Mouse (Mus musculus) heart, embryonic 11.5 days (tissue): ENCODE data around the gene Etl4. TPM values are rescaled to one million over a fixed set of nuclear protein-coding genes. Genes with fewer than 3 reads are reported as not detected.

Experiments used
- ATAC-seq: fragments of 200-750 bp; cut with Nextera tagmentation; replicated peaks from 2 replicates; pipeline ENCODE4 v1.8.0; 2017; ENCODE audit warnings: moderate library complexity; ENCODE audit not compliant: insufficient number of reproducible peaks, low FRiP score, low TSS enrichment
- H3K27ac ChIP-seq: fragments of 300-500 bp; sonication (generic); 2 replicates; pipeline ENCODE4 v1.5.1; 2014; ENCODE audit warnings: mild to moderate bottlenecking, low read depth, low read length
- H3K27me3 ChIP-seq: fragments of 300-500 bp; sonication (generic); 2 replicates; pipeline ENCODE4 v1.6.1; 2014; ENCODE audit warnings: mild to moderate bottlenecking, low read length, mixed read lengths; ENCODE audit not compliant: control insufficient read depth, insufficient read depth
- H3K36me3 ChIP-seq: fragments of 300-500 bp; sonication (generic); 2 replicates; pipeline ENCODE4 v1.6.1; 2014; ENCODE audit warnings: mild to moderate bottlenecking, low read length, moderate library complexity, mixed read lengths; ENCODE audit not compliant: control insufficient read depth, insufficient read depth
- H3K4me1 ChIP-seq: fragments of 300-500 bp; sonication (generic); 2 replicates; pipeline ENCODE4 v1.6.1; 2014; ENCODE audit warnings: low read length; ENCODE audit not compliant: control insufficient read depth, insufficient read depth
- H3K4me2 ChIP-seq: fragments of 300-500 bp; sonication (generic); 2 replicates; pipeline ENCODE4 v1.6.1; 2014; ENCODE audit warnings: mild to moderate bottlenecking, moderate library complexity
- H3K4me3 ChIP-seq: fragments of 300-500 bp; sonication (generic); 2 replicates; pipeline ENCODE4 v1.5.1; 2014; ENCODE audit warnings: low read depth, low read length
- H3K9ac ChIP-seq: fragments of 300-500 bp; sonication (generic); 2 replicates; pipeline ENCODE4 v1.6.1; 2014; ENCODE audit warnings: mild to moderate bottlenecking, low read depth, low read length, moderate library complexity
- H3K9me3 ChIP-seq: fragments of 300-500 bp; sonication (generic); replicated peaks from 2 replicates; pipeline ENCODE4 v1.6.1; 2016; ENCODE audit warnings: low read length; ENCODE audit not compliant: control insufficient read depth
- WGBS: fragments of 180-500 bp; shearing (Covaris S2); extraction: QIAGEN DNeasy Blood & Tissue Kit; methylation state at CpG from one replicate; pipeline ENCODE4 v1.1.7; 2014; ENCODE audit not compliant: insufficient replicate concordance; 5-methylcytosine and 5-hydroxymethylcytosine counted together
- polyA plus RNA-seq: library from polyadenylated mRNA; unstranded; fragments of >200 nt; fragmentation: Nextera tagmentation; extraction: Ambion mirVana; gene quantifications from 2 replicates; pipeline ENCODE4 v1.2.1, GENCODE M21; 2014

Etl4 gene
- polyA plus RNA-seq = 12.3 and 12.4 TPM in 2 replicates

- whole genome bisulfite sequencing = under 1% methylated on average over 37 of the region's 37 CpGs
- Histone ChIP-seq H3K4me1 (no peaks in the 10 kb centered on the region), H3K27ac (no peak within 1 kb of the TSS), H3K9ac (no peak within 1 kb of the TSS), H3K9me3 (no peaks in the 10 kb centered on the region), H3K4me3 (peak within 1 kb of the TSS; percentile 43), H3K36me3 (no peaks in the 10 kb centered on the region), H3K27me3 (peaks cover 30% of the 10 kb centered on the region), H3K4me2 (peak within 1 kb of the TSS; percentile 72)
- peak; percentile 61; the same call in 1 of the 2 replicates for ATAC-seq
These were observed at the start of gene Etl4 for GRCm38 (mm10) chr2:19909171-19909899. Gene Etl4 (plus strand): TSS chr2:19909780.

- H3K9me3 ChIP-seq = no peaks in the 10 kb centered on the region
- no peak for ATAC-seq
- H3K4me2 ChIP-seq = no peak overlapping the region
- no peaks in the 10 kb centered on the region for H3K27me3 ChIP-seq
- H3K9ac ChIP-seq = no peak overlapping the region
- H3K4me3 ChIP-seq = no peak overlapping the region
- no peak overlapping the region for H3K27ac ChIP-seq
- H3K4me1 ChIP-seq = no peaks in the 10 kb centered on the region
- H3K36me3 ChIP-seq = no peaks in the 10 kb centered on the region
These were observed 40.4 kb upstream of the Etl4 start for GRCm38 (mm10) chr2:19869167-19869566.

GRCm38 (mm10) chr2:19871881-19872280, 37.7 kb upstream of the Etl4 start:
- Histone ChIP-seq H3K4me1 (no peaks in the 10 kb centered on the region), H3K27ac (no peak overlapping the region), H3K9ac (no peak overlapping the region), H3K27me3 (no peaks in the 10 kb centered on the region), H3K9me3 (no peaks in the 10 kb centered on the region), H3K4me3 (no peak overlapping the region), H3K4me2 (no peak overlapping the region), H3K36me3 (no peaks in the 10 kb centered on the region)
- WGBS = 90% methylated on average over 1 of the region's 1 CpGs
- ATAC-seq = no peak

DNA sequence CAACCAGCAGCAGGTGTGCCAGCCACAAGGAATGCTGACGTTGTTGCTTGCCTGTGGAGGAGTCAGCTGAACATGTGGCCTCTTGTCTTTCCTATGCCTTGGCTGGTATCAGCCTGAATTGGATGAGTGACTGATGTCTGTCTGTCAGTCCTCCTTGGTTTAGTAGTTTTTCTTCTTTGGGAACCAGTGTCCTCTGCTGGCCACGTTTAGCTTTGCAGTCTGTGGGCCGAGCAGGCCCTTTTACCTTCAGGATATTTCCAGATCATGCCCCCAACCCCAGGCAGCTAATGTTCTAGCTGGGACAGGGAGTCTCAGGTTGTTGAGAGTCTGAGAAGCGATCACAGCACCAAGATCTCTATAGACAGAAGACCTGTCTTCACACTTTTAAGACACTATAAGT, 18.7 kb upstream of the Etl4 start:
- no peak for ATAC-seq

DNA sequence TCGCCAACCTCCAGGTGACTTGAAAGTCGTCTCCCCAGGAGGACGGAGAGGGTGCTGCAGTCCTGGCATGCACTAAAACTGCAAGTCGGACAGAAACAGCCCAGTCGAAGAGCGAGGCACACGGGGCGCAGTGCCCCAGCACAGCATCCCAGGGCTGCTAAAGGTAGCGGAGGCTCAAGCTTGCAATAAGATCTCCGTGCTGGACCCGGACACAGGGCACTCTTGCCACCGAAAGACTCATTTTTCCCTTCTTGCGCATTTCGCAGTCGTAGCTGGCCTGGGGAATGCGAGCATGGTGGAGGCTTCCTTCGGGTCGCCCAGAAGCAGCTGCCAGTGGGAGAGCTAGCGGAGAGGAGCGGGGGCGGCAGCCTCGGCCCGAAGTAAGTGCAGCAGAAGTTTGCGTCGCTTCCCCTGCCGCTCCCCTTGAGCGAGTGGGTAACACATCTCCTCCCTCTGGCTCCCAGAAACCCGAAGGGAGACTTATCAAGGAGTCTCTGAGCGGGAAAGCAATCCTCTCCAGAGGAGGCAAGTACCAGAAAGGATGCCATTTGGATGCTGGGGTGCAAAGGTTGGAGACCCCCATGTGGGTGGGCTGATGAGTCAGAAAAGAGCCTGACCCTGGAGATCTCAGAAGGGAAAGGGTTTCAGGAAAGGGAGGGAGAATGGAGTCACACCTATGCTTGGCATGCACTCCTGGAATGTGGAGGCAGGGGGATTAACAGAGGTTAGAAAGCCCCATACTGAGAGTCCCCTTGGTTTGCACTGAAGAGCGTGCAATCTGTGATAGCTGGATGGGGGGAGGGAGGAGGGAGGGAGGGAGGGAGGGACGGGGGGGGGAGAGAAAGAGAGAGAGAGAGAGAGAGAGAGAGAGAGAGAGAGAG, 560 bp downstream of the Etl4 start:
- Histone ChIP-seq H3K9me3 (no peaks in the 10 kb centered on the region), H3K9ac (no peak overlapping the region), H3K4me3 (peak overlapping the region; percentile 43), H3K27ac (no peak overlapping the region), H3K4me2 (peak overlapping the region; percentile 72), H3K36me3 (no peaks in the 10 kb centered on the region), H3K27me3 (peaks cover 30% of the 10 kb centered on the region), H3K4me1 (no peaks in the 10 kb centered on the region)
- WGBS = under 1% methylated on average over 29 of the region's 31 CpGs
- no peak for ATAC-seq

More for the DNA sequence above, 18.7 kb upstream of the Etl4 start:
- WGBS = 30% methylated on average over 4 of the region's 4 CpGs
- Histone ChIP-seq H3K4me1 (no peaks in the 10 kb centered on the region), H3K36me3 (no peaks in the 10 kb centered on the region), H3K9ac (no peak overlapping the region), H3K4me2 (no peak overlapping the region), H3K27me3 (no peaks in the 10 kb centered on the region), H3K27ac (no peak overlapping the region), H3K4me3 (no peak overlapping the region), H3K9me3 (no peaks in the 10 kb centered on the region)

DNA sequence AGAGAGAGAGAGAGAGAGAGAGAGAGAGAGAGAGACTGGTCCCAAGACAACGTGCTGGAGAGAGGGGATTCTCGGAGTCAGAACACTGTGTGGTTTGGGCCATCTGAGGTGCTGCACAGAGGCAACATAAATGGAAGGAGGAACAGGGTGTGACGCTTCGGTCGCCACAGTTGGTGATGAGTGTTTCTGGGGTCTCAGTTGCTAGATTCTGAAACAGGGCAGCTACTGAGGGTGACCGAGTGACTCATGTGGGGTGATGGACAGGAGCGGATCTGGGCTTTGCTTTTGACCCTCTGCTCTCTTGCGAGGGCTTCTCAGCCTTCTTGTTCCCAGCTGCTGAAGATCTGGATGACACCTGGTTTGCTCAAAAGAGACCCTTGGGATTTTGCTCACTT, 1.2 kb downstream of the Etl4 start:
- Histone ChIP-seq H3K27me3 (peaks cover 30% of the 10 kb centered on the region), H3K9ac (no peak overlapping the region), H3K4me2 (no peak overlapping the region), H3K4me3 (no peak overlapping the region), H3K27ac (no peak overlapping the region), H3K9me3 (no peaks in the 10 kb centered on the region), H3K36me3 (no peaks in the 10 kb centered on the region), H3K4me1 (no peaks in the 10 kb centered on the region)
- no peak for ATAC-seq
- WGBS = 1% methylated on average over 8 of the region's 8 CpGs

GRCm38 (mm10) chr2:19919190-19919589, 9.6 kb downstream of the Etl4 start:
- Histone ChIP-seq H3K4me2 (no peak overlapping the region), H3K27me3 (no peaks in the 10 kb centered on the region), H3K9me3 (no peaks in the 10 kb centered on the region), H3K36me3 (no peaks in the 10 kb centered on the region), H3K27ac (no peak overlapping the region), H3K9ac (no peak overlapping the region), H3K4me1 (no peaks in the 10 kb centered on the region), H3K4me3 (no peak overlapping the region)
- 22% methylated on average over 6 of the region's 6 CpGs for WGBS
- no peak for ATAC-seq

GRCm38 (mm10) chr2:19930009-19930408, 20.4 kb downstream of the Etl4 start:
- WGBS = 84% methylated on average over 1 of the region's 1 CpGs
- no peaks in the 10 kb centered on the region for H3K27me3 ChIP-seq
- no peaks in the 10 kb centered on the region for H3K9me3 ChIP-seq
- H3K4me1 ChIP-seq = no peaks in the 10 kb centered on the region
- H3K9ac ChIP-seq = no peak overlapping the region
- no peak overlapping the region for H3K27ac ChIP-seq
- no peaks in the 10 kb centered on the region for H3K36me3 ChIP-seq
- H3K4me2 ChIP-seq = no peak overlapping the region
- H3K4me3 ChIP-seq = no peak overlapping the region
- ATAC-seq = no peak
